Mouse (Mus musculus): ENCODE measurements at regions not wholly inside any gene's neighbourhood (a gene's known extent, or its start where the extent isn't known, plus 50 kb on each side); places are given as distances from the start of the nearest gene placed in this dataset.
A peak's percentile ranks its signal among the peaks of the same experiment; 100 is the strongest.

DNA sequence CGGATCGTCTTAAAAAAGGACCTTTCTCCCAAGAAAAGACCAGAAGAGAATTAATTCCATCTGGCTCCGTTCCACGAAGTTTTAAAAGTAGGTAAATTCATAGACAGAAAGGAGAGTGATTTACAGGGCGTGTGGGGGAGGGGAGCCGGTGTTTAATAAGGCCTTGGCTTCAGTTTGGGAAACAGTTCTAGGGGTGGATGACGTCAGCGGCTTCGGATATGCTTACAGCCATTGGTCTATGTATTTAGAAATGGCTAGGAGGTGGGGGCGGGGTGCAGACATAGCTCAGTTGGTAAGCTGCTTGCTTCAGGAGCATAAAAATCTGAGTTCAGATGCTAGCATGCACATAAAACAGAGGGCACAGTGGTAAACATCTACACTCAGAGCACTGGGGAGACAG is 127.0 kb downstream of the Gadd45g start:
- DNase-seq (ENCODE audit: low spot score in 2 of 2) = peak; percentile 51 to 59

DNA sequence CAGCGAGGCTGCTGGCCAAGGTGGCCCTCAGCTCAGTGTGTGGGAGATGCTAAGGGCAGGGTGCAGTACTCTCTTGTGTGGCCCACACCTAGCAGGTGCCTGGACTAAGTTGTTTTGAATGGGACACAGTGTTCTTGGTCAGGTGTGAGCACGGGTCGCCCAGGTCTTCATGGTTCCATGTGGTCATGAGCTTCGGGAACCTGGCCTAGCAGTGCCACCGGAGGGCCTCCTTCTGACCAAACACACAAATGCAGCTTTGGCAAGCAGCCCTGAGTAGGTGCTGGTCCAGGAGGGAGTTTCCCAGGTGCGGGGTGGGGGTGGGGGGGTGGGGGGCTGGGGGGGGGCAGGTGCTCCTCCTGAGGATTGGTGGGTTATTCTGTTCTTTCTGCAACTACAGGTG is 127.6 kb downstream of the Gadd45g start:
- no peak for DNase-seq (ENCODE audit: low spot score in 2 of 2)

DNA sequence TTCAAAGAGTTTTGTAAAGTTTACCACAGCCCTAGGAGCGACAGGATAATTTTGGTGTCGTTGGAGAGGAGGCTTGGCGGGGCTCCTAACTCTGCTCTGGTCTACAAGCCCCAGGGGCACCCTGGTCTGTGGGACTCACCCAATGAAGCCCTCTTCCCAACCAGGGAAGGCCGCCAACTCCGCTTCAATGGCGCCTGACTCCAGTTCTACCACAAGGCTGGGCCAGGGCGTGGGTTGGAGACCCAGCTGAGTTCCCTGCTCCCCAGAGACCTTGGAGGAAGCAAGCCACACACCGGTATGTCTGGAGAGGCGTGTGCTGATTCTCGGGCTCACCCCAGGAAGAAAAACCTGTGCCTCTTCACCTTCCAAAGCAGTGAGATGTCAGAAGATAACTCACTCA is 128.9 kb downstream of the Gadd45g start:
- DNase-seq (ENCODE audit: low spot score in 2 of 2) = no peak

DNA sequence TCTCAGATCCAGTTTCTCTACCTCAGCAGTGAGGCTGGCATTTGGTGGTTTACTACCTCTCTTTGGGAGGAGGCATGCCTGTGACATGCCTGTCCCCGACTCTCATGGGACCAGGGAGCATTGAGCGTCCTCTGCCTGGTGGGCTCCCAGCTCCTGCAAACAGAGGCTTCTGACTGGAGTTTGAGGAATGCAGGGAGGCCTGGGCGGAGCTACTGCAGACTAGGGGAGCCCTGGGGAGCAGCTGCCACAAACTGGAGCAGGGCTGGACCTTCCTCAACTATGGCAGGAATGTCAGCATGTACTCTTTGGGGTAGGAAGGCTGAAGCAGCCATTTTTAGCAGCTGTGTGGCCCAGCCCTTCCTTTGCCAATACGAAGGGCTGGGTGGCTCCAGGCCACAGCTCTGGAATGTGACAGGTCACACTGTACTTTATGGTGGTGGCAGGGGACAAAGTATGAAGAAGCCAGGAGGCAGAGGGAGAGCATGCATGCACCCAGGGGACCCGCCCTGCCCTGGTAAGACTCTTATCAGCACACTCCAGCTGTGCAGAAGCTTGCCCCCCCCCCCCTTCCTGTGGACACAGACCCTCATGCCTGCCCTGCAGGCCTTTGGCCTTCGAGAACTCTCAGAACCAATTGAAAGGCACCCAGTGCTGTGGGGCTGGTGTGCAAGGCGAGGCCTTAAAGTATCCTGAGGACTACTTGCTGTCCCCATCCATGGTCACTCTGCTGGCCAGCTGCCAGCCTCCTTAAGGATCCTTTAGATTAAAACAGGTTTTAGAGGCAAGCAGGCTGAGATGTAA is 129.5 kb downstream of the Gadd45g start:
- DNase-seq (ENCODE audit: low spot score in 2 of 2) = no peak

DNA sequence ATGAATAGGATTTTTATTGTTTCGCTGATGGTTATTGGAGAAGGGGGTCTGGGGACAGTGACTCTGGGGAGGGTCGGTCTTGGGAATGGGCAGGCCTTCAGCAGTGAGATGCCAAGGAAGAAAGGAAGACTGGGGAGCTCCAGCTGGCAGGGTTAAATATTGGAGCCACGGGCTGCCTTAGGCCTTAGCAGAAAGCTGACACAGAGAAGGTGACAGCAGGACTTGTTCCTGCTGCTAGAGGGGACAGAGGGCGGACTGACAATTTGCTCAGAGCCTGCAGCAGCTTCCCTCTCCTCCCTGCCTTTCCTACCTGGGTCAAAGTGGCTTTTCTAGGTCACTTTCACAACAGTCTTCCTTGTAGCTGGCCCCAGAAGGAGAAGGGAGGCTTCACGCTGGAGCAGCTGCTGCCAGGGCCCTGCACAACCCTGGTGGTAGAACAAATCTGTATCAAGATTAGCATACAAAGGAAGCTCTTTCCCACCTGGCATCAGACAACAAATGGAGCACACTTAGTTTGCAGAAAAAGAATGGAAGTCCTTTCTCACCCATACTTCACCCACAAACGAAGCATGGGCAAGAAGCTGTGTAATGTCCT is 130.2 kb downstream of the Gadd45g start:
- no peak for DNase-seq (ENCODE audit: low spot score in 2 of 2)

DNA sequence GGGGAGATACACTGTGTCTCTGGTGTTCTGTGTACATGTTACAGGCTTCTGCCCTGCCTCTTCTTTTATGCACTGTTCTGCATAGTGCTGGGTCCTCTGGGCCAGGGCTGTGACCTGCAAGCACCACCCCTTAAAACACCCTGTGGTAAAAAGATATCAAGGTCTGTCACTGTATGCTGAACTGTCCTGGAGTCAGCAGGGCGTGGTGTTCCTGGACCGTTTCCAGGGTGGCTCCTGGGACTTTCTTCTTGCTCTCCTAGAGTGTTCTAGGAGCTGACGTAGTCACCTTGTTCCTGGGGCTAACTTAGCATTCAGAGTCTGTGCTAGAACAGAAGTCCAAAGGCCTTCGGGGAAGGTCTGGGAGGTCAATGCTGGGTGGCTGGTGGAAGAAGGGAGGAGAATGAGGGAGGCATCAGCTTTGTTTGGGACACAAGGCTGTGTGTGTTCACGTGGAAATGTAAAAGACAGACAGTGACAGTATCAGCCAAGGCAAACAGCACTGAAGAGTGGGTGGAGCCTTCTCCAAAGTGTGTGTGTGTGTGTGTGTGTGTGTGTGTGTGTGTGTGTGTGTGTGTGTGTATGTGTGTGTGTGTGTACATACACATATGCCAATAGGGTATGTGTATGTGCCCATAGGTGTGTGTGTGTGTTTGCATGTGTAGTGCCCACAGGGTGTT is 133.0 kb downstream of the Gadd45g start:
- DNase-seq (ENCODE audit: low spot score in 2 of 2) = no peak

DNA sequence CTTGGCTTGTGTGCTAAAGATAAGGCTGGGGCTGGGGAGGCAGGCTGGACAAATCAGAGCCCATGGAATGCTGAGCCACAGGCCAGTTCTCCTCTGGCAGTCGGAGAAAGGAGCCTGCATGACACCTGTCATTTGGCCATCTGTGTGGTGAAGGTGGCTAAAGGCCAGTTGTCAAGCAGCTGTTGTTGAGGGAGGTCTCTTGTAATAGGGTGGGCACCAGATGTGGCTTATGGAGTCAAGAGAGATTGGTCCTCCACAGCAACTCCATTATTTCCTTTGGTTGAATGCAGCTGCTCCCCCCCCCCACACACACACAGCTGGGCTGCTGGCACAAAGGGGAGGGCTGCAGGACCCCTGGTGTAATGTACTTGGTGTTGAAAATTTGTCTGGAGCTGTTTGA is 133.9 kb downstream of the Gadd45g start:
- no peak for DNase-seq (ENCODE audit: low spot score in 2 of 2)

DNA sequence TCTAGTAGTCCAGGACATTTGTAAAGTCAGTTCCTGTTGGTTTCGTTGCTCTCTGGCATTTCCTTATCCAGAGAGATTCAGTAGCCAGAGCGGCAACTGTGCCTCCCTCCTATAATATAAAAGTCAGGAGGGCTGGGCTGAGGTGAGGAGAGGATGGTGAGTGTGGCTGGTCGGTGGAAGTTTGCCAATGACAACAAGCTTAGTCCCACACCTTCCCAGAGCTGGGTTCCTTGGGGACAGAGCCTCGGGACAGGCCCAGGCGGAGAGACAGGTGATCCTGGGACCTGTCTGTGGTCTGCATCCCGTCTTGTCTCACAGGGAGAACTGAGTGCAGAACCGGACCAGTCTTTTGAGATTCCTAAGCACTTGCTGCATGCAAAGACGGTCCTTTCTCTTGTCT is 136.5 kb downstream of the Gadd45g start:
- no peak for DNase-seq (ENCODE audit: low spot score in 2 of 2)

DNA sequence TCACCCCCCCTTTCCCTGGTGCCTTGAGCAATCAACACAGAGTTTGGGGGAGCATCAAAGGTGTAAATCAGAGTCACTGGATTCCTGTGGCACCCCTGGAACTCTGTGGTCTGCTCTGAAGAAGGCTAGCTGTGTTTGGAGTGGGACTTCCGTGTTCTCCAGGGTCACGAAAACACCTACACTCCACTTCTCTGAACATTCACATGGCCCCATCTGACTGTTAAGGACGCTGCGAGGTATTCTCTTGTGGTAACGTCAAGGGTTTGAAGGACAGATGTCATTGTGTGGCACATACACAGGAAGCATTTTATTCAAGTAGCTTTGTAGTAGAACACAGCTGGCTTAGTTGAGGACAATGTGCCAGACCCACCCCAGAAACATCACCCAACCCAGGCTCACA is 137.1 kb downstream of the Gadd45g start:
- DNase-seq (ENCODE audit: low spot score in 2 of 2) = no peak

DNA sequence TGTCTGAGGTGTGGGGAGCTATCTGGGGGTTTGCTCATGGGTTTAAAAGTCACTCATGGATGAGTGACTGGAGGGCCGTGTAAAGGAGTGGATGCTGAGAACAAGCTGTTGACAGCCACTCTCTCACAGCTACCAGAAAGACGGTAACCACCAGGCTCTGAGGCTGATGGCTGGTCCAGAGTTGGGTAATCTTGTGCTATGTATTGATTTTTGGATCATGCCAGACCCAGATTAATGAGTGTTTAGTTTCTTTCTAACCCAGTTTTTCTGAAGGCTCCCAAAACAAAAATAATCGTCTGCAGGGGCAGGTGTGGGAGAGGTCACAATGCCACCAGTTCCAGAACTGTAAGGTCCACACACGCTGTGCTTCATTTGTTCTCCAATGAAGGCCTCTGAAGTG is 144.9 kb downstream of the Gadd45g start:
- no peak for DNase-seq (ENCODE audit: low spot score in 2 of 2)

DNA sequence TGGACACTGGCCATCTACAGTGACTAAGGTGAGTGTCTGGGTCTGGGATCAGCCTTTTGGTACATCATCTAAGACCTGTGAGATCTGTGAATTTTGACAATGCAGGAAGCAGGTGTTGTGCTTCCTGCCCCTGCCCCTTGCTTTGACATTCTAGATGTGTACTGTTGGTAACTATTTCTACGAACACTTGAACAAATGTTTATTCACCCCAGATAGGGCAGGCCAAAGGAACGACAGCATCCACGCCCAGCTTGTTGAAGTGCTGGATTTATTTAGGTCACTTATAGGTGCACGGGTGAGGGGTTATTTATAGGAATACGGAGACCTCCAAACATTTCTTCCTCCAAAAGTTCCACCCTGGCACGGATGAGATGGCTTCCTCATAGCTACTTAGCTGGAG is 146.4 kb downstream of the Gadd45g start:
- DNase-seq (ENCODE audit: low spot score in 2 of 2) = no peak

DNA sequence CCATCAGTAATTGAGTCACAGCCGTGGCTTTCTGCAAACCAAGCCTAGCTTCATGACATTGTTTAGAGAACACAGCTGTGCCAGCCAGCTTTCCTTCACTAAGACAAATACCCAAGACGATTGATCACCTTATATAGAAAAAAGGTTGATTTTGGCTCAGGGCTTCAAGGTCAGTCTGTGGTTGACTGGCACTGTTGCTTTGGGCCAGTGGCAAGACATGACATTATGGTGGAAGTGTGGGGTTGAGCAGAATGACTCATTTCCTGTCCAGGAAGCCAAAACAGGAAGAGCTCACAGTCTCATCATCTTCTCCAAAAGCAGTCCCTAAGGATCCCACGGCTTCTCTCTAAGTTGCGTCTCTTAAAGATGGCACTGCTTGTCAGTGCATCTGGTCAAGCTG is 149.7 kb downstream of the Gadd45g start:
- no peak for DNase-seq (ENCODE audit: low spot score in 2 of 2)

DNA sequence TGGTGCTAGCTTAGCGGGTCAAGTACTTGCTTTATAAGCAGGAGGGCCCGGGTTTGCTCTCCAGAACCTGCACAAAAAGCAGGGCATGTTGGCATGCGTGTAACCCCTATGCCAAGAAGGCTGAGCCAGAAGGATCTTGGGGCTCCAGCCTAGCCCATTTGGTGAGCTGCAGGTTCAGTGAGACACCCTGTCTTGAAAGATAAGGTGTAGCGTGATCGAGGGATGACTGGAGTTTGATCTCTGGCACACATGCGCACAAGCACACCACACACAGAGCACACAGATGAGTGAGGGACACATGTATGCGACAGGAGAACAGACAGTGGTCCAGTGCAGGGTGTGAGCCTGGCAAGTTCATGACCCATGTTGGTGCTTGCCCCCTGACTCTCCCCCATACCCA is 152.1 kb downstream of the Gadd45g start:
- no peak for DNase-seq (ENCODE audit: low spot score in 2 of 2)

DNA sequence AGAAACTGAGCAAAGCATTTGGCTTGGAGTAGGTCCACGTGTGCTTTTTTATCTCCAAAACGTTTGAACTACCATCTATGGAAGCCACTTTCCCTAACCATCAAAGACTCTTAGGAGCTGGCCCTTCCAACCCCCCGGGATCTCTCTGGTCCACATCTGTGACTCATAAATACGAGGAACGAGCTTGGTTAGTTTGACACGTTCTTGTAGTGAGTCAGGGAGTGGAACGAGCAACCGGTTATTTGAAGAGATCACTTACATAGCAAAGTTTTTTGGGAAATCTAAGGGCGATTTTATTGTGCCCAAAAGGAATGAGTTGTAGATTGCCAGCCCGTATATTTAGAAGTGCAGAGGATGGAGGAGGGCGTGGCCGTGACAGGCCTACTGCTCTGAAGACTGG is 155.3 kb downstream of the Gadd45g start:
- no peak for DNase-seq (ENCODE audit: low spot score in 2 of 2)

DNA sequence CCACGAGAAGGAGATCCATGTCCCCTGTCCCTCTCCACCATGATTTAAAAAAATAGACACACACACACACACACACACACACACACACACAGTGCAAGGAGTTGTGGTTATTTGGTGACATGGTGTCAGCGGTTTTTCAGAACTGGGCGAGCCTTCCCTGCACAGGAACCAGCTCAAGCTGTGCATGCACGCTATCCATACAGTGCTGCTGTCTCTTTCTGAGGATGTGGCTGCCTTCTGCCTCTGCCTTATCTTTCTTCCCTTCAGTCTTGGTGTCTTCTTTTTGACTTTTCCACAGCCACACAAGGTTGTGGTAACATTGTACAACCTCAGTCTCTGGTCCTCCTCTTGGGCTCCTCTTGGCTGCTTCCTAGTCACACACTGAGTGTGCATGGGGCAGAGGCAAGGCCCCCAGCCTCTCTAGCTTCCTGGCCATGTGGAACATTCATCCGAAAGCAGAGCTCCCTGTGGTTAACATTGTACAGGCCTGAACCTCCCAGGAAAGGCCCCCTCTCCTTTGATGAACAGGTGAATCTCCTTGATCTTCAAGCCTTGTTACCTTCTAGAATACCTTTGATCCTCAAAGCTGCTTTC is 157.6 kb downstream of the Gadd45g start:
- DNase-seq (ENCODE audit: low spot score in 2 of 2) = no peak

DNA sequence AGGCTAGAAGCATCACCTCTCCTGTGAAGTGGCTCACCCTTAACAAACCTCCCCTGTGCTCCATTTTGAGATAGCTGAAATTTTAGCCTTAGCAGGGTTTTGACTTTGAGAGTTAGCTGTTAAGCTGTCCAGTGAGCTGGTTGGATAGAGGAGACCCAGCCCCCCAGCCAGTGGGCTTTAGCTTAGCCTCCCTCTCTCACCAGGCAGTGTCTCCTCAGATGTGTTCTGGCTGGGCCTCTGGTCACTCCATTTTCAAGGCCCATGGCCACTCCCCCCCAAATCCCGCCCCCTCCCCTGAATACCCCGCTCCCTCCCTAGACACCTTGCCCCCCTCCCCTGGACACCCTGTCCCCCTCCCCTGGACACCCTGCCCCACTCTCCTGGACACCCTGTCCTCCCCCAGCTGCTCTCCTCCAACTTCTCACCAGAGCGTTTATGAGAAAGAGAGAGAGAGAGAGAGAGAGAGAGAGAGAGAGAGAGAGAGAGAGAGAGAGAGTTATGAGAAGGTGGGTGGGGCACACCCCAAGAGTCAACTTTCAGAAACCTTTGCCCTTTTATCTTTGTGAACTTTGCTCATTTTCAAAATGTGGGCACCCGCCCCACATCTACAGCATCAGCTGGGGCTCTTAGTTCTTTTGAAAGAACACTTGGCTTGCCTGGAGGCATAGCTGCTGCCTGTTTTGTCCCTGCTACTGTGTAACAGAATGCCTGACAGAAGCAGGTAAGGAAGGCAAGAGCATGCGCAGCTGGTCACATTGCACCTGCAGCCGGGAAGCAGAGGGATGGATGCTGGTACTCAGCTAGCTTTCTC is 161.3 kb downstream of the Gadd45g start:
- DNase-seq (ENCODE audit: low spot score in 2 of 2) = no peak

DNA sequence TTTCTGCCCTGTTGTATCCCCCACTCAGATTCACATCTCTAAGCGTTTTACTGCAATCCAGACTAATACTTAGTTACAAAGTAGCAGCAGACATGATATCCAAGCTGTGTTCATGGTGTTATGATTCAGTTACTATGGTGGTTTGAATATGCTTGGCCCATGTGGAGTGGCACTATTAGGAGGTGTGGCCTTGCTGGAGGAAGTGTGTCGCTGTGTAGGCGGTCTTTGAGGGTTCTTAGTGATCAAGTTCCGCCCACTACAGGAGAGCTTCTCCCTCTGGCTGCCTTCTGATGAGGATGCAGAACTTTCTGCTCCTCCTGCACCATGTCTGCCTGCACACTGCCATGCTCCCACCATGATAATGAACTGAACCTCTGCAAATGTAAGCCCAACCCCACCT is 162.8 kb downstream of the Gadd45g start:
- DNase-seq (ENCODE audit: low spot score in 2 of 2) = no peak

DNA sequence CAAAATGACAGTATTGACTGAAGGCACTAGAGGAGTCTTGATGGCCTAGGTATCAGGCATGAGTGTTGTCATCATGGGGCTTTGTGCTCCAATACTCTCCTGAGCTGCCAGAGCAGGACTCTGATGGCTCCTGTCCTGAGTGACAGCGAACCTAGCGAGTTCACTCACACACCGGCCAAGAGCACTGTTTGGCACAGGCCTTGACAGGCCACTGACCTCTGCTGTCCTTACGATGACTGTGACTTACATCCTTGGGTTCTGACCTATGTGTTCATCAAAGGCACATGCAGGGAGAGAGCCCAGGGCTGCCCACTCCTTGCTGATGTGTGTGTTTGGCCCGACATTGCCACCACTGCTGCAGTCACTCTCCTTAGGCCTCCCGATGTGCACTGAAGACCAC is 163.3 kb downstream of the Gadd45g start:
- DNase-seq (ENCODE audit: low spot score in 2 of 2) = no peak

DNA sequence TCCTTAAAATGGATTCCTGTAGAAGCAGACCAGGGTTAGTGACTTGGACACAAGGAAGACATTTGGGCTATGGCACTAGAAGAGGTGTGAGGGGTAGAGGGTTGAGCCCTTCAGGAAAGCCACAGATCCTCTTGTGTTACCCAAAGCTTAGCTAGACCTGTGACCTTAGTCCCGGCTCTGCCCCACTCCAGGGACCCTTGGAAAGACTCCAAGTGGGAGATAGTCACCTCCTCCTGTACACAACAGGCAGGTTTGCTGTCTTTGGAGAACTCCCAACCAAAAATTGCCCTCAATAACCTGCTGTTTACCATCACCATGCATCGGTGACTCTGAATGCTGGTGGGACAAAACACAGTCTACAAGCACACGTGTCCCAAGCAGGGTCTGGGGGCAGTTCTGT is 164.5 kb downstream of the Gadd45g start:
- no peak for DNase-seq (ENCODE audit: low spot score in 2 of 2)

DNA sequence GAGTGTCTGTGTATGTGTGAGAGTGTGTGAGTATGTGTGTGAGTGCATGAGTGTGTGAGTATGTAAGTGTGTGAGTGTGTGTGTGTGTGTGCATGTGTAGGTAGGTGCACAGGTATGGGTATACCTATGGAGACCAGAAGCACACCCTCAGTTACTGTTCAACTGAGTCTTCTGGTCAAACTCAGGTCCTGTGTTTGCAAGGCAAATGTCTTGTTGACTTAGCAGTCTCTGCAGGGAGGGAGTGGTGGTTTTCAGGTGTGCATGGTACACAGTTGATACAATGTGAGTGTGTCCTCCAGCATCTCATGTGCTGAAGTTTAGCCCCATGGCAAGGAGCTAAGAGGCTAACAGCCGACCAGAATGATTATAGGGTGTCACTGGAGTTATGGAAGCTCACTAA is 166.7 kb downstream of the Gadd45g start:
- DNase-seq (ENCODE audit: low spot score in 2 of 2) = no peak

DNA sequence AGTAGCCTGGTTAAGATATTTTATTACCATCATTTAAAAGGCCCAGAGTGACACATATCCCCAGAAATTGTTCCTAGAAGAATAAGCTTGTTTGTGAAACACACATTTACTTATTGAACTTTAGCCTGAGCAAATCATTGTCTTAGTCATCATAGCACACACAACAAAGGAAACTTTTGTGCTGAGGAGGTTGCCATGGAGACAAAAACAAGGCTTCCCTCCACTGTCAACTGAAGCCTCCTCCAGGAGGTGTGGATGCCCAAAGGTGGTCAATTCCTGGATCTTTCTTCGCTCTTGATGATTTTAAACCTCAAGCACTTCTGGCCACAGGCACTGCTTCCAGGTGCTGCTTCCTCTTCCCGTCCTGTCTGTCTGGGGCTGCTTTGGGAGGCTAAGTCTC is 167.3 kb downstream of the Gadd45g start:
- no peak for DNase-seq (ENCODE audit: low spot score in 2 of 2)

DNA sequence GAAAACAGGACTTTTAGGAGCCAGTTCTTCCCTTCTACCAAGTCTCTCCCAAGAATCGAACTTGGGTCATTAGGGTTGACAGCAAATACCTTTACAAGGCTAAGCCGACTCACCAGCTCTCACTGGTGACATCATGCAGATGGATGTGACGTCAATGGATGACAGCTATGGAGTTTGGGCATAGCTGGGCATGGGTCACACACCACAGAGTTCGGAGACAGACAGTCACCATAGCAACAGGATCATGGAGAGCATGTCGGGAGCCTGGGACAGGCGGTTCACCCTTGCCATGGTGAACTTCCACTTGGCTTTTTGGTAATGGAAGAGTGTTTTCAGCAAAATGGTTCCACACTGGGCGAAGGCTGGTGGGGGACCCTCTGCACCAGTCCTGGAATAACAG is 168.1 kb downstream of the Gadd45g start:
- no peak for DNase-seq (ENCODE audit: low spot score in 2 of 2)
